Mouse (Mus musculus) cerebellum, adult 11-12 months (tissue): ENCODE data around the gene Olfr414.
A peak's percentile ranks its signal among the peaks of the same experiment; 100 is the strongest.

Source experiments
- DNase-seq: peaks from one replicate; pipeline ENCODE4 v3.0.0; 2022

Gene Olfr414

DNA sequence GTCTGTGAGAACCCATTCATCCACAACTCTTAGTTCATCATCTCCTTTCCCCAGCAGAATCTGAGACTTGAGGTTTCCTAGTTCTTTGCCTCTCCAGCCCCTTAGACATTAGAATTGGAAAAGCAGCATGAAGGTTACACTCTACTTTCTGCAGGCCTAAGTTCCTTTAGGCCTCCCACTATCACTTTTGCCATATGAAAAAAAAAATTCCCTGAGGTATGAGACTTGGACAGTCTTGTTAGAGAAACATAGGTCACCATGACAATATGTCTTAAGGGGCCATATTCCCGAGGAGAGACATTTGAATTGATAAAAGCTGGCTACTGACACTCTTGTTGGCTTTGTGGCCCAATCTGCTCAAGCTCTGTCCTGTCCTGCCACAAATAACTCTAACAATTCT is at the start of gene Olfr414:
Gene Olfr414 (plus strand): TSS at position 301 of the 400 bp plus-strand sequence.
- no peak for DNase-seq

DNA sequence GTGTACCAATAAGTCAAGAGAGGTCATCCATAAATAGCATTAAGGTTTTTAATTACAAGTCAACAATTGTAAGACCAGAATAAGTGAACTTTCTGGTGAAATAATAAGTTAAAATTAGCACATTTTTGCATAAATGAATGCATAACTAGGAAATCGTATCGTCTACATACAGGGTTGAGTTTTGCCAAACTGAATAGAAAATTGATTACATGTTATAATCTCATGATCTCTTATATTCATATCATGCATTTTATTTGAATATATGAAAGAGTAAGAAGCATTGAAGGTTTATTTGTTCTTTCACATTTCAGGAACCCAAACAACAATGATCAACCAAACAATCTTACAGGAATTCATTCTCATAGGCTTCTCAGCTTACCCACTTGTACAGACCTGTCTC is 33.1 kb upstream of the Olfr414 start, which contains the start of gene Olfr248:
Gene Olfr248 (plus strand): TSS at position 301 of the 400 bp plus-strand sequence.
- DNase-seq = no peak

DNA sequence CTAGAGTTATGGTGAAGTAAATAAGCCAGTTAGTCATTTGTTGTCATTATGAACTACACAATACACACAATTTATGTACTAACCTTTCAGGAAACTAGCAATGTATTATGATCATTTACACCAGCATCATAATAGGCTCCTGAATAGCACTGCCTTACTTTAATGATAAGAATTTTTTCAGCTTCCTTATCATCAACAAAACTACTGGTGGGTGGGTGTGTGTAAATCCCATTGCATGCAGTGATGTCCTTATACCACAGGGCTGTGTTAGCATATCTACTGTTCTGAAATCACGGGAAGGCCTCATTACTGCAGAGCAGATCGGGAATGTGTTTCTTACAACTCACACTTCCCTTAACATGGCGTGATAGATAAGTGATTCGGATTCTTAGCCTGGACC is 905 bp upstream of the Olfr414 start:
- no peak for DNase-seq

DNA sequence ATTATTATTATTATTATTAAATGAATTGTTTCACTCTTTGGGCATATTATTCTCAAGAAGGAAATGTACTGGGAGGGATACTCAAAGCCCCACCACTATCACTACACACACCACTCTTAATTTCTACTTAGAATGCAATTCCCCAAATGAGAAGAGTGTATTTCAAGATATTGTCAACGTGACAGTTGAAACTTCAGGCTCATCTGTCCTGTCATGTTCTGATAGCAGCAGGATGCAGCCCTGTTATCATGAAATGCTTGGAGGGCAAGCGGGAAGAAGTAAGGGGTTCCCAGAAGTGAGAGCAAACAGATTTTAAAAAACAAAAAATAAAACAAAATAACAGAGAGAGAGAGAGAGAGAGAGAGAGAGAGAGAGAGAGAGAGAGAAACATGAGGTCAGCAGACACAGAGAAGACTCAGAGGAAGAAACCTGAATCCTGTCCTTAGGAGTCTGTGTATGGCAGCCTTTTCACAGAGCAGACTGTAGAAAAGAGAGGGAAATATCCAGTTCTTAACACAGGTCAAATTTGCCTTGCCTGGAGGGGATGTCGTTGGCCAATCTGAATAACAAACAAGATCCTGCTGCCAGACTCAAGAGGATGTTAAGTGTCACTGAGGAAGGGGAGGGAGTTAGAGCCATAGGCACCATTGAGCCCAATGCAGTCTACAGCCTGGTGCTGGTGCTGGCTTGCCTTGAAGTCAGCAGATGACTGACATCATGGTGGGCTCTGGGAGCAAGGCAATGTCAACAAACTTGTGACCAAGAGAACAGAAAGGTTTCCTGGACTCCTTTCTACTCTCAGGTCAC is 2.5 kb downstream of the Olfr414 start:
- no peak for DNase-seq

DNA sequence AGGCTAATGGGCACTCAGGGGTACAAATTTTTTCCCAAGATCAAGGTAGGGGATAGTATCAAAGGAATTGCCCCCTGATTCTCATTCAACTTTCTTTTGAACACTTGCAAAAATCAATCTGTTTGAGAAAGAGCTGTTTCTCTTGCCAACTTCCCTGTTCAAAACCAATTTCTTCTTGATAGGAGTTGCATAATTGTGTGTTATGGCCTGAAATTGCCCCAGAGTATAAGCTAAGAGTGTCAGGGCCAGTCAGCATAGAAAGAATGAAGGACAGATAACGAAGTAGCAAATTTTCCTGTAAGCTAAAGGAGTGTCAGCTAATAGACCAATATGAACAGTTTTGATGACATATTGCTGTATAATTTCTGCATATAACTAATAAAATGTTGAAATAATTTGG is 3.5 kb downstream of the Olfr414 start:
- DNase-seq = no peak

DNA sequence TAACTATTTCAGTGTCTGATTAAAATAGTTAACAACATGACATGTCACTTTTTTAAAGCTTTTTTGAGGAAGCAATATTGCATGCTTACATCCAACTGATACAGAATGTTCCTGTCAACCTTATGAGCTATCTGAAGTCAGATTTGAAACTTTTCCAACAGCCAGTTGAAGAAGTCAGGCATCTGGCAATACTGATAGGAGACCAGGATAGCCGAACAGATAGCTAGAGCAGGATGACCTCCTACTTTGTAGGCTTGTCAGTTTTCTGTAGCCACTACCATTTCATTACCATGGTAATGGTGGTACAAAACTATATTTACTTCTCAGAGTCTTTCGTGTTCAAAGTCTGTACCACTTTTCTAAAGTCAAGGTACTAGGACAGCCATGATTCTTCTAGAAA is 4.5 kb downstream of the Olfr414 start:
- DNase-seq = no peak

DNA sequence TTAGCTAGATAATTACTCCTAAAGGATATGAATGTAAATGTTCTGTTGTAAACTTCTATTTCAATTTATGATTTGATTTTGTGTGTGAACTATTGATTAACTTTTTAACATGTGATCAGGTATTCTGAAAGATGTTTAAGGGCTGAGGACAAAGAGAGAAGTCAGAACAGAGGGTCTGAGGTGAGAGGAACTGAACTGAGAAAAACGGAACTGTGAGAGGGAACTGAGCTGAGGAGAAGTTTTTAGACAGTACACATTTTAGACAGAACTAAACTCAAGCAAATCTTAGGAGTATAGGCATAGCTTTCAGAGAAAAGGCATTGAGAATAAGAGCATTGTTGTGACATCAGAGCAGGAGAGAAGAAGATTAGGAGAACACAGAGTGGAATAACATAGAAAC is 10.3 kb downstream of the Olfr414 start:
- DNase-seq = no peak

DNA sequence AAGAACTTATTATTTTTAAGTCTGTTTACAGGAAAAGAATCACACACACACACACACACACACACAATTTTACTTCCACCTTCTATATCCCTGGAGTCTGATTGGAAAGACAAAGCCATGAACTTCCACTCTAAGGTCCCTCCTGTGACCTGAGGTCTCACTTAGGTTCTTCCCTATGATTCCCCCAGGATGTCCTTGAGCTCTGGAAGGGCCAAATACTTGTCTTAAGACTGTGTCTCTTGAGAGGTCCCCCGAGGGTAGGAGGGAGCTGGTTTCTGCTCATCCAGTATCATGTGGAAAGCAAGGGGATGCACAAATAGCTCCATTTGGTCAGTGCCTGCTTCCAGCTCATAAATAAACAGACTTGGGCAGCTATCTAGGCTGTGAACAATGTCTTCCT is 17.9 kb downstream of the Olfr414 start, which contains the start of gene Olfr220:
Gene Olfr220 (plus strand): TSS at position 301 of the 400 bp plus-strand sequence.
- DNase-seq = no peak

DNA sequence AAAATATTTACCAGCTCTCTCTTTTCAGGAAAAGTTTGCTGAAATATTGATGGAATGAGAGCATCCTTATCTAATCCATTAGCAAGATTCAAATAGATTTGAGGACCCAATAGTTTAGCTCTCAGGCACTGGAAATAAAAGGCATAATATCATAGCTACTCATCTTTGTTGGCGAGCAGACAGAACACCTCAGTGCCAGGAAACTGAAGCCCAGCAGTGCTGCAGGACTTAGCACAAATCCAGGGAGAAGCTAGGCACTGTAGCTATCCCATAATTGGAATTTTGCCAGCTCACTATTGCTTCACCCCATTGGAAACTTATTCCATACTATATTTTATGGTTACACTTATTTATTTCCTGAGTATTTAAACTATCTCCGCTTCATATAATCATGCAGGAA is 31.2 kb downstream of the Olfr414 start:
- no peak for DNase-seq

DNA sequence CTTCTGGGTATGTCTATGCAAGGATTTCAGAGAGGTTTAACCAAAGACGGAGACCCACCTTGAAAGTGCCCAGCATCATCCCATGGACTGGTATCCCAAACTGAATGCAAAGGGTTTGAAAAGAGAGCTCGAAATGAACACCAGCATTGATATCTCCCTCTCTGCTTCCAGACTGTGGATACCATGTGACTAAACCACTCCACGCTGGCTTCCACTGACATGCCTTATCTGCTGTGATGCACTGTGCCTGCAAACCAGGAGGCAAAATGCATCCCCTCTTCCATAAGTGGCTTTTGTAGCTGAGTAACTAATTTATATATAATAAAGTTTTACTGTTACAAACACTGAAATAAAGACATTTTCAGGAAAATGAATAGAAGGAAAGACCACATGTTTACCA is 41.5 kb downstream of the Olfr414 start:
- no peak for DNase-seq

DNA sequence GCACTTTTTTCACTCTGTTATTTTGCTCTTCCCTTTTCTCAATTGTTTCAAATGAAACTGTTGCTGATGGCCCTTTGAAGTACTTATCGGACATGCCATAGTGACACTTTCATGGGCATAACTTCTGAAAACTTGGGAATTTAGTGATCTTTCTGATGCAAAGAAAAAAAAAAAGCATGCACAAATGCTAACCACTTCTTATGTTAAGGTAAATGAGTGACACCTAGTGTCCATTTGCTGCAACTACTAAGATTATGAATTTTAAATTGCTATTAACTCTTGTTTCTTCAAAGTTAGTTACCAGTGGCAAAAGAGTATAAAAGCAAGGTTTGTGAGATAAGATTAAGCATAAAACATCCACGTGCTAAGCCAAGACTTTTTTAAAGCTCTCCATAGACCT is 42.4 kb downstream of the Olfr414 start:
- DNase-seq = no peak

DNA sequence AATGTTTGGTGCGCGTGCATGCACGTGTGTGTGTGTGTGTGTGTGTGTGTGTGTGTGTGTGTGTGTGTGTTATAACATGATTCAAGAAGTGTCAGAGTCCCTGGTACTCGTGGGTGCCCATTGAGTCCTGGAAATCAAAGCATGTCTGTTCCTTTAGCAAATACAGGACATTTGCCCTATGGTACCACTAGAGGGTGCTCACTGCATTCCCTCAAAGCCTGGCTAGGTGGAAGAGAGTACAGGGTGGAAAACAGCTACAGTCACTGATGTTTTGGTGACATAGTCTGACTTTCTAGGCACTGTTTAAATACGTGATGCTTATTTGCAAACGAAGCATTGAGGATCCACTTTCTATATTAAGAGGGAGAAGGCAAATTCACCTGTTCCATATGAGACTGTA is 45.9 kb downstream of the Olfr414 start:
- DNase-seq = peak; percentile 20

DNA sequence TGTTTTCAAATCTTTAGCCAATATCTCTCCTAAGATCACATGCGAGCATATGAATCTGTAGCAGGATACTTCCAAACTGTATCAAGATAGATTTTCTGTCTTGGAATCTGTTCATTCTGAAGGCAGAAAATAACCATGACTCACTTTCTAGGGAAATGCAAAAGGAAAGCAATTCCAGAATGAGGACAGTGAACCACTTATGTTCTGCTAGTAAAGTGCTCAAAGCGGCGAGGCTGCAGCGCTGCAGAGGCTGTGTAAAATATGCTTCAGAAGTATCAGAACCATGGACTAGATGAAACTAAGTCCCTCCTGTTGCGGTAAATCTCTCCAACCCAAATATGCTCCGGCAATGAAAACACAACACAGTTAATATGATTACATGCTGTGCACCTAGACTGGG is 58.7 kb downstream of the Olfr414 start:
- DNase-seq = no peak
